Mouse (Mus musculus): Measurements from ENCODE around the gene Itm2b. TPM values are rescaled to one million over a fixed set of nuclear protein-coding genes. Genes with fewer than 3 reads are reported as not detected.
A peak's percentile ranks its signal among the peaks of the same experiment; 100 is the strongest.

Itm2b gene
- polyA plus RNA-seq, 1 experiment from 2014 or later: 605 TPM

DNA sequence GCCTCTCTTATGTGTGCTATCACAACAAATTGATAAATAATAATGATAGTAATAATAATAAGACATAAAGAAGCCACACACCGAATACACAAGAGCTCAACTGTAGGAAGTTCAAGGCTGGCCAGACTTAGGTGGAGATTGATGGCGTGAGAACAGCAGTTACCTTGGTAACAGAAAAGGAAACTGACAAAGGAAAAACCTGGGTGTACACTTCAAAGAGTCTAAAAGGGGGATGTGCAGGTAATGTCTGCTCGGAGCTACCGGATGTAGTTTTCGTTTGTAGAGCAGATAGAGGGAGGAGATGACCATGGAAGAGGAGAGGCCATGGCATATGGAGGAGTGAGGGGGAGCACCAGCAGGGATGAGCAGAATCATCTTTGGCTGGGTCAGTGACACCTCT lies 31.4 kb upstream of the Itm2b start:
- Histone ChIP-seq H3K4me2 (ENCODE audit: low read depth, low read length) (no peak overlapping the region), H3K36me3 (ENCODE audit: control insufficient read depth, insufficient read depth) (no peaks in the 10 kb centered on the region), H3K4me3 (ENCODE audit: low read depth, low read length) (no peak overlapping the region), H3K27ac (ENCODE audit: low read length) (no peak overlapping the region), H3K27me3 (ENCODE audit: control insufficient read depth, insufficient read depth, low read depth, low read length) (no peaks in the 10 kb centered on the region), H3K9me3 (replicated peaks; ENCODE audit: control insufficient read depth, low read length) (no peaks in the 10 kb centered on the region), H3K4me1 (ENCODE audit: control insufficient read depth, low read depth, low read length) (no peaks in the 10 kb centered on the region), H3K9ac (ENCODE audit: low read depth, low read length) (no peak overlapping the region)
- ATAC-seq (ENCODE audit: low read depth): no peak
- WGBS (ENCODE audit: insufficient replicate concordance): 66% methylated on average over 5 of the region's 5 CpGs

DNA sequence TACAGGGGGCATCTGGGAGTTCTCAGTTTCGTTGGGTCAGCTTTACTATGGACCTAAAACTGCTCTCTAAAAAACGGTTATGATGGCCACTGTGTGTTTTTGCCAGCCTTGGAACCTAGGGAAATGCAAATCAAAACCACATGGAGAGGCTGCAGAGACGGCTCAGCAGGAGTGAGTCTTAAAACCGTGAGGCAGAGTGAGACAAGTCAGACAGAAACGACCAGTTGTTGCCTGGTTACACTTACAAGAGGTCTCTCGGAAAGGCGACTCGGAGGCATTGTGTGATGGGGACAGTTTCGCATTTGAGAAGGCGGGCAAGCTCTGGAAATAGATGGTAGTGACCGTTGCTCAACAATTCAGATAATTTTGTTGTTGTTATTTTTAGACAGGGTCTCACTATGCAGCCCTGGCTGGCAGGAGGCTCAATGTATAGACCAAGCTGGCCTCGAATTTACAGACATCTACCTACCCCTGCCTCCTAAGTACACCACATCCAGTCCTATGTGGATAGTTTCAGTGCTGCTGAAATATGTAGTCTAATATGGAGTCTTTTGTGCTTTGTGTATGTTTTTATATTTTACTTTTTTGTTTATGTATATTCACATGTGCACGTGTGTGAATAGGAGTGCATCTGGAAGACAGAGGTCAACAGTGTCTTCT lies 30.4 kb upstream of the Itm2b start:
- WGBS (ENCODE audit: insufficient replicate concordance): 62% methylated on average over 13 of the region's 13 CpGs
- no peak overlapping the region for H3K4me3 ChIP-seq (ENCODE audit: low read depth, low read length)
- no peaks in the 10 kb centered on the region; the same call in 1 of the 2 replicates for H3K4me1 ChIP-seq (ENCODE audit: control insufficient read depth, low read depth, low read length)
- no peaks in the 10 kb centered on the region for H3K36me3 ChIP-seq (ENCODE audit: control insufficient read depth, insufficient read depth)
- no peaks in the 10 kb centered on the region for H3K9me3 ChIP-seq (replicated peaks; ENCODE audit: control insufficient read depth, low read length)
- no peak for ATAC-seq (ENCODE audit: low read depth)
- no peaks in the 10 kb centered on the region for H3K27me3 ChIP-seq (ENCODE audit: control insufficient read depth, insufficient read depth, low read depth, low read length)
- no peak overlapping the region for H3K27ac ChIP-seq (ENCODE audit: low read length)
- H3K9ac ChIP-seq (ENCODE audit: low read depth, low read length): no peak overlapping the region
- H3K4me2 ChIP-seq (ENCODE audit: low read depth, low read length): no peak overlapping the region

GRCm38 (mm10) chr14:73411729-73412128 lies 26.6 kb upstream of the Itm2b start:
- no peak overlapping the region for H3K9ac ChIP-seq (ENCODE audit: low read depth, low read length)
- no peaks in the 10 kb centered on the region for H3K36me3 ChIP-seq (ENCODE audit: control insufficient read depth, insufficient read depth)
- H3K27ac ChIP-seq (ENCODE audit: low read length): no peak overlapping the region
- 62% methylated on average over 1 of the region's 1 CpGs for WGBS (ENCODE audit: insufficient replicate concordance)
- peaks cover 2% of the 10 kb centered on the region; the same call in 1 of the 2 replicates for H3K4me1 ChIP-seq (ENCODE audit: control insufficient read depth, low read depth, low read length)
- H3K27me3 ChIP-seq (ENCODE audit: control insufficient read depth, insufficient read depth, low read depth, low read length): no peaks in the 10 kb centered on the region
- H3K4me3 ChIP-seq (ENCODE audit: low read depth, low read length): no peak overlapping the region
- no peak for ATAC-seq (ENCODE audit: low read depth)
- H3K4me2 ChIP-seq (ENCODE audit: low read depth, low read length): no peak overlapping the region
- H3K9me3 ChIP-seq (replicated peaks; ENCODE audit: control insufficient read depth, low read length): no peaks in the 10 kb centered on the region

GRCm38 (mm10) chr14:73410083-73410482 lies 25.0 kb upstream of the Itm2b start:
- Histone ChIP-seq H3K9ac (ENCODE audit: low read depth, low read length) (no peak overlapping the region), H3K9me3 (replicated peaks; ENCODE audit: control insufficient read depth, low read length) (no peaks in the 10 kb centered on the region), H3K36me3 (ENCODE audit: control insufficient read depth, insufficient read depth) (no peaks in the 10 kb centered on the region), H3K4me1 (ENCODE audit: control insufficient read depth, low read depth, low read length) (peaks cover 2% of the 10 kb centered on the region; the same call in 1 of the 2 replicates), H3K4me2 (ENCODE audit: low read depth, low read length) (no peak overlapping the region), H3K27ac (ENCODE audit: low read length) (no peak overlapping the region), H3K27me3 (ENCODE audit: control insufficient read depth, insufficient read depth, low read depth, low read length) (no peaks in the 10 kb centered on the region), H3K4me3 (ENCODE audit: low read depth, low read length) (no peak overlapping the region)
- peak; percentile 66 for ATAC-seq (ENCODE audit: low read depth)
- 48% methylated on average over 3 of the region's 3 CpGs for WGBS (ENCODE audit: insufficient replicate concordance)

GRCm38 (mm10) chr14:73408223-73408845 lies 23.2 kb upstream of the Itm2b start:
- 26% methylated on average over 4 of the region's 4 CpGs for WGBS (ENCODE audit: insufficient replicate concordance)
- ATAC-seq (ENCODE audit: low read depth): no peak
- Histone ChIP-seq H3K36me3 (ENCODE audit: control insufficient read depth, insufficient read depth) (no peaks in the 10 kb centered on the region), H3K9me3 (replicated peaks; ENCODE audit: control insufficient read depth, low read length) (no peaks in the 10 kb centered on the region), H3K4me2 (ENCODE audit: low read depth, low read length) (no peak overlapping the region), H3K27ac (ENCODE audit: low read length) (no peak overlapping the region), H3K4me1 (ENCODE audit: control insufficient read depth, low read depth, low read length) (peaks cover 2% of the 10 kb centered on the region; the same call in 1 of the 2 replicates), H3K27me3 (ENCODE audit: control insufficient read depth, insufficient read depth, low read depth, low read length) (no peaks in the 10 kb centered on the region), H3K9ac (ENCODE audit: low read depth, low read length) (no peak overlapping the region), H3K4me3 (ENCODE audit: low read depth, low read length) (no peak overlapping the region)

DNA sequence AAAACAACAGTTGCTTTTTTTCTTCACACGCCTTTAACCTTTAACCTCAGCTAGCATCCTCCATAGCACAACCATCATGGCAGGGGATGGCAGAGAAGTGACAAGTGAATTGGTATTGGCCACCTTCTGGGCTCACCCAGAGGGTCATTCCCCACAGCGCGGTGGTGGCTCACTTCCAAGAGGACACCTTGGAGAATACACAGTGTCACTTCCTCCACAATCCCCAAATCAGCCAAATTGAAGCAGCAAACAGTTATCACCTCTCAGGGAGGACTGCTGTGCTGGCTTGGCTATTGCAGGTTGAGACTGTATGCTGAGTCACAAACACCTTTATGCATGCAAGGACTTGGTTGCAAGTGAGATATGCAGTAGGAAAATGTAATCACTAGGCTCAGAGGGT lies 18.9 kb upstream of the Itm2b start:
- H3K36me3 ChIP-seq (ENCODE audit: control insufficient read depth, insufficient read depth): no peaks in the 10 kb centered on the region
- H3K4me2 ChIP-seq (ENCODE audit: low read depth, low read length): no peak overlapping the region
- H3K27ac ChIP-seq (ENCODE audit: low read length): no peak overlapping the region
- H3K4me3 ChIP-seq (ENCODE audit: low read depth, low read length): no peak overlapping the region
- no peak for ATAC-seq (ENCODE audit: low read depth)
- no peak overlapping the region for H3K9ac ChIP-seq (ENCODE audit: low read depth, low read length)
- no peaks in the 10 kb centered on the region for H3K9me3 ChIP-seq (replicated peaks; ENCODE audit: control insufficient read depth, low read length)
- no peaks in the 10 kb centered on the region for H3K27me3 ChIP-seq (ENCODE audit: control insufficient read depth, insufficient read depth, low read depth, low read length)
- WGBS (ENCODE audit: insufficient replicate concordance): 63% methylated on average over 3 of the region's 3 CpGs
- peaks cover 14% of the 10 kb centered on the region for H3K4me1 ChIP-seq (ENCODE audit: control insufficient read depth, low read depth, low read length)

DNA sequence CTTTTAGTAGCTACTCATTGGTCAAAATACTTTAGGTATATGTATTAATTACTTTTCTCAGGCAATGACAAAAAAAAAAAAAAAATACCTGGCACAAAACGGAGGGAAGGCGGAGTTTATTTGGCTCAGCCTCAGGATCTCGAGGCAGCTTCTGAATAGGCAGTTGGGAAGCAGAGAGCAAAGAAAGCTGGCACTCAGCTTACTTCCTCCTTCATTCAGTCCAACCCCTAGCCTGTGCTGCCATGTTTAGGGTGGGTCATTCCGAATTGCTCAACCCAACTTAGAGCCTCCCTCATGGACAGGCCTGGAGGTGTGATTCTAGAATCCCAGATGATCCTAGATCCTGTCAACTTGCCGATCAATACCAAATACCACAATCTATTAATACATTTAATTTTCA lies 18.3 kb upstream of the Itm2b start:
- ATAC-seq (ENCODE audit: low read depth): no peak

GRCm38 (mm10) chr14:73402296-73403035 lies 17.4 kb upstream of the Itm2b start:
- no peak overlapping the region for H3K9ac ChIP-seq (ENCODE audit: low read depth, low read length)
- no peak overlapping the region for H3K4me3 ChIP-seq (ENCODE audit: low read depth, low read length)
- no peak overlapping the region for H3K4me2 ChIP-seq (ENCODE audit: low read depth, low read length)
- H3K36me3 ChIP-seq (ENCODE audit: control insufficient read depth, insufficient read depth): no peaks in the 10 kb centered on the region
- H3K27me3 ChIP-seq (ENCODE audit: control insufficient read depth, insufficient read depth, low read depth, low read length): no peaks in the 10 kb centered on the region
- no peak overlapping the region; the same call in 1 of the 2 replicates for H3K27ac ChIP-seq (ENCODE audit: low read length)
- no peak for ATAC-seq (ENCODE audit: low read depth)
- H3K4me1 ChIP-seq (ENCODE audit: control insufficient read depth, low read depth, low read length): peaks cover 26% of the 10 kb centered on the region
- H3K9me3 ChIP-seq (replicated peaks; ENCODE audit: control insufficient read depth, low read length): no peaks in the 10 kb centered on the region
- WGBS (ENCODE audit: insufficient replicate concordance): 52% methylated on average over 11 of the region's 11 CpGs

More for the DNA sequence above, 18.3 kb upstream of the Itm2b start:
- Histone ChIP-seq H3K9ac (ENCODE audit: low read depth, low read length) (no peak overlapping the region), H3K27me3 (ENCODE audit: control insufficient read depth, insufficient read depth, low read depth, low read length) (no peaks in the 10 kb centered on the region), H3K9me3 (replicated peaks; ENCODE audit: control insufficient read depth, low read length) (no peaks in the 10 kb centered on the region), H3K4me2 (ENCODE audit: low read depth, low read length) (no peak overlapping the region), H3K4me1 (ENCODE audit: control insufficient read depth, low read depth, low read length) (peaks cover 19% of the 10 kb centered on the region), H3K27ac (ENCODE audit: low read length) (no peak overlapping the region), H3K4me3 (ENCODE audit: low read depth, low read length) (no peak overlapping the region), H3K36me3 (ENCODE audit: control insufficient read depth, insufficient read depth) (no peaks in the 10 kb centered on the region)
- 59% methylated on average over 5 of the region's 5 CpGs for WGBS (ENCODE audit: insufficient replicate concordance)

GRCm38 (mm10) chr14:73401408-73401807 lies 16.3 kb upstream of the Itm2b start:
- Histone ChIP-seq H3K4me3 (ENCODE audit: low read depth, low read length) (no peak overlapping the region), H3K9me3 (replicated peaks; ENCODE audit: control insufficient read depth, low read length) (no peaks in the 10 kb centered on the region), H3K27ac (ENCODE audit: low read length) (peak overlapping the region; percentile 18; the same call in 1 of the 2 replicates), H3K4me1 (ENCODE audit: control insufficient read depth, low read depth, low read length) (peaks cover 28% of the 10 kb centered on the region), H3K4me2 (ENCODE audit: low read depth, low read length) (no peak overlapping the region), H3K9ac (ENCODE audit: low read depth, low read length) (no peak overlapping the region), H3K36me3 (ENCODE audit: control insufficient read depth, insufficient read depth) (no peaks in the 10 kb centered on the region), H3K27me3 (ENCODE audit: control insufficient read depth, insufficient read depth, low read depth, low read length) (no peaks in the 10 kb centered on the region)
- ATAC-seq (ENCODE audit: low read depth): no peak
- 6% methylated on average over 3 of the region's 3 CpGs for WGBS (ENCODE audit: insufficient replicate concordance)
